15 mouse cellular contexts compared by ENCODE assay signal in the genomic region with DNA sequence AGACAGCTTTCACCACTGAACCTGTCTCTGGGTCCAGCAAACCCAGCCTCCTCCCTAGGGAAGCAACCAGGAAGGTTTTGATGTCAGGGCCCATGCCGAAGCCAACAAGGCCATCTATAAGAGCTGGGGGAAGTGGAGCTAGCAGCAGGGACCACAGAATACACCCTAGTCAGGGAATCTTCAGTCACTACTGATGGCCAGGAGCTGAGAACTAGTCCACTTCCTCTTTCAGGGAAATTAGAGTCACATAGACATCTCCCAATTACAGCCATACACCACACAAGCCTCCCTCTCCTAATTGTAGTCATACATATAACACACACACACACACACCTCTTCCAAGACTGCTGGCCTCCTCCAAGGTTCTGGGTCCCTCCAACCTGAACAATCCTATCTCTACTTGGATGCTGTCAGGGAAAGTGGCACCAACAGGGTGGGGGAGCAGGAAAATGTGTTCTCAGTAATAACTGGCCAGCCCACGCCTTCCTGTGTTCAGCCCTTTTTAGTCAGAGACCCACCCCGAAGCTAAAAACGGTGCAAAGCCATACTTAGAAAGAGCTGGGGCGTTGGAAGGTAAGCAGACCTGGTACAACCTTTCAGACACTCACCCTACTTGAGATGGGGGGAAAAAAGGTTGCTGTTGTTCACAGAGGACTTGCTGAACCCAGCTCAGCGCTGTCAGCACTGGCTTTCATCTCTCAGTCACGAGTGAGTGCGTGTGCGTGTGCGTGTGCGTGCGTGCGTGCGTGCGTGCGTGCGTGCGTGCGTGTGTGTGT. TPM values are rescaled to one million over a fixed set of nuclear protein-coding genes. Genes with fewer than 3 reads are reported as not detected.
DNase-seq lines count a peak whose midpoint lies in the region; TF ChIP-seq lines count a peak whose summit lies in the region.
"Had no signal": no experiment of that assay in that cellular context is flagged by ENCODE, and none has a peak within 500 bp of the region (broad histone marks: within the 10 kb centered on the region; RNA-seq: fewer than 3 reads in every experiment).

No protein-coding gene starts in this region.

- H3K27ac ChIP-seq in gastrocnemius, adult 2 months: no peak overlapping the region
- H3K27ac ChIP-seq: hindbrain, embryonic 15.5 days; limb, embryonic 13.5 days; midbrain, embryonic 13.5 days; neural tube, embryonic 12.5 days had no signal

- intact Hi-C loops in gastrocnemius, adult 2 months (cut with DNase I): no loop called here

- no peak overlapping the region for H3K4me3 ChIP-seq in gastrocnemius, adult 2 months
- H3K4me3 ChIP-seq: hindbrain, embryonic 15.5 days; limb, embryonic 13.5 days; midbrain, embryonic 13.5 days; neural tube, embryonic 12.5 days had no signal

- DNase-seq in gastrocnemius, adult 2 months: peak; percentile 15
- no peak for DNase-seq in gastrocnemius, adult 18-20 months (ENCODE audit: low spot score)
- peak; percentile 38 for DNase-seq in A20 (ENCODE audit: low read depth, low spot score)
- peak; percentile 20 for DNase-seq in MEL-GATA-1-ER (ENCODE audit: extremely low read depth, low read depth)
- peak; percentile 79 for DNase-seq in induced T-regulatory cell, adult 2 months (ENCODE audit: low read depth)
- no peak for DNase-seq in c-Kit-positive CD71-positive TER-119-positive erythroid progenitor cells, embryonic 14.5 days (ENCODE audit: low spot score)
- no peak for DNase-seq in adrenal gland, postnatal 4 days (ENCODE audit: low spot score in 2 of 2)
- DNase-seq in urinary bladder, postnatal 14 days (ENCODE audit: low spot score): no peak
- DNase-seq: cerebellum, adult 11 months; layer of hippocampus, postnatal 36 days; thymus, postnatal 36 days had no signal

- no peak for TF ChIP-seq CTCF in gastrocnemius, adult 2 months (IDR thresholded peaks at IDR 0.05)

RNA-seq across cellular contexts. Expression of gene Il6st, which starts 46.8 kb away (rescaled TPM):
- total RNA-seq in gastrocnemius, adult 2 months (2021): 100 to 1,000 TPM; 171 to 183 TPM
- 100 to 1,000 TPM; 162 to 172 TPM for total RNA-seq in gastrocnemius, adult 18-20 months (2021)
- total RNA-seq in adrenal gland, postnatal 4 days (2021): 100 to 1,000 TPM; 278 to 288 TPM

Comparison
In these comparisons a context has a peak if more than half of its experiments do, and no peak if none do; other contexts are left out.
1. DNase-seq: peak in gastrocnemius, adult 2 months (single experiment), A20 (single experiment), MEL-GATA-1-ER (single experiment) and induced T-regulatory cell, adult 2 months (single experiment); none in gastrocnemius, adult 18-20 months (single experiment), c-Kit-positive CD71-positive TER-119-positive erythroid progenitor cells, embryonic 14.5 days (single experiment), adrenal gland, postnatal 4 days (0 of 2) and urinary bladder, postnatal 14 days (single experiment).